Mouse (Mus musculus) thymus, adult 2 months (tissue): ENCODE measurements around the gene Trim27.

ENCODE experiments used
- CTCF ChIP-seq: fragments of 200-500 bp; IDR thresholded peaks from 2 replicates; pipeline ENCODE4 v1.5.1; 2012; ENCODE audit warnings: mild to moderate bottlenecking, control low read depth, low read length, moderate library complexity, borderline replicate concordance; ENCODE audit not compliant: control insufficient read depth, poor library complexity, insufficient read depth; ENCODE audit errors: extremely low read depth
- POLR2A ChIP-seq: fragments of 200-500 bp; IDR thresholded peaks from 2 replicates; pipeline ENCODE4 v1.6.1; 2012; ENCODE audit warnings: mild to moderate bottlenecking, low read length, control low read depth, moderate library complexity; ENCODE audit not compliant: control insufficient read depth, poor library complexity, insufficient read depth; ENCODE audit errors: extremely low read depth

GRCm38 (mm10) chr13:21169657-21170430, 9.4 kb upstream of the Trim27 start:
- no peak for TF ChIP-seq CTCF
- TF ChIP-seq POLR2A, result no peak
